Mouse (Mus musculus) gastrocnemius, adult 8-10 months (tissue): ENCODE measurements at regions not wholly inside any gene's neighbourhood (a gene's known extent, or its start where the extent isn't known, plus 50 kb on each side); places are given as distances from the start of the nearest gene placed in this dataset.

Experiments used
- DNase-seq, 2 experiments: peaks; one replicate each; pipeline ENCODE4 v3.0.0; 2022; ENCODE audit warnings: low spot score in 2 of 2

DNA sequence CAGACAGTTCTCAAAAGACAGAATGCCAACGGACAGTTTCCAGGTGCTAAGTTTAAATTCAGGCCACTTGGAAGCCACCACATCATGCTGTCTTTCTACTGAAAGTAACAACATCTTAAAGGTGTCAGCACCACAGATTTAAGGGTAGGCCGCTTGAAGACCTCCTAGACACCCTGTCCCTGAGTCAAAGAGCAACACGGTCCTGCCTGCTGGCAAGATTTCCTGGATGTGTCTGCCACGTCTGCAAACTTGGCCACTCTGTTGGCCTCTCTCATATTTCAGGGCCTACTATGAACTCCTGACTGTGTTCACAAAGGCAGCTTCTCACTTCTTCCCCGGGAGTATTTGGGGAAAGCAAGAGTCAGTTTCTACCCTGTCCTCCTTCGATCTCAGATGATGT lies 194.7 kb upstream of the Esrrg start:
- peak in 1 of 2 experiments; percentile 7 for DNase-seq

DNA sequence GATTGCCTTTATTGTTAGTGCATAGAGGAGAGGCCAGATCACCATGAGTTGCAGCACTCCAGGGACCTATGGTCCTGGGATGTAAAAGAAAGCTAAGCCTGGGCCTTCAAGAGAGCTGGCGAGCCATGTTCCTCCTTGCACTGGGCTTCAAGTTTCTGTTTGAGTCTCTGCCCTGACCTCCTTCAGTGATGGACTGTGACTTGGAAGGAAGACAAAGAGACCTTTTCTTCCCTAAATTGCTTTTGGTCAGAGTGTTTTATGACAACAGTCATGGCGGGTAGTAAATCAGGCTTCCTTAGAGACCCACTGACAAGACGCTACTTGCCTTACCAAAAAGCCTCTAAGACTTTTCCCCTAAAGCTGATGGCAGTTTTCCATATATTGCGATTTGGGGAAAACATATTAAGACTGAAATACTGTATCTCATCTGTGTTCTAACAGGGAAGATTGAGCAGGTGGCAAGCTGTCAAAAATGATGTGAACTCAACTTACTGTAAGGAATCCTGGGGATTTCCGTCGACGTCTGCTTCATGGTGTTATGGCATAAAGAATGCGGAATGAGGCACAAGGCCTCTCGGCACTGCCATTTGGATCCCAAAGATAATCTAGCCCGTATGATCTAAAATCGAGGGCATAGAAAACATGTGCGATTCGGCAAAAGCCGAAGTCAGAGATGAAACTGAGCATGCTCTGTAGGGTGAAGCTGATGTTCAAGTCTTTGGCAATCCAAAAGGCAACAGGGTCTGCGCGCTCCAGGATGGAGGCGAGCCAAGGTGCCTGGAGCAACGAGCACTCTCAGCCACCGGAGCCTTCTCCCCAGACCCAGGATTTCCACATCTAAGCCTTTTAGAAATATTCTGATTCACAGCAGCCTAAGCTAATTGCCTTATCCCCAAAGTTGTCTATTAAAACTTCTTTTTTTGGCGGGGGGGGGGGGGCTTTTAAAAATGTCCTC lies 190.1 kb upstream of the Esrrg start:
- no peak for DNase-seq

DNA sequence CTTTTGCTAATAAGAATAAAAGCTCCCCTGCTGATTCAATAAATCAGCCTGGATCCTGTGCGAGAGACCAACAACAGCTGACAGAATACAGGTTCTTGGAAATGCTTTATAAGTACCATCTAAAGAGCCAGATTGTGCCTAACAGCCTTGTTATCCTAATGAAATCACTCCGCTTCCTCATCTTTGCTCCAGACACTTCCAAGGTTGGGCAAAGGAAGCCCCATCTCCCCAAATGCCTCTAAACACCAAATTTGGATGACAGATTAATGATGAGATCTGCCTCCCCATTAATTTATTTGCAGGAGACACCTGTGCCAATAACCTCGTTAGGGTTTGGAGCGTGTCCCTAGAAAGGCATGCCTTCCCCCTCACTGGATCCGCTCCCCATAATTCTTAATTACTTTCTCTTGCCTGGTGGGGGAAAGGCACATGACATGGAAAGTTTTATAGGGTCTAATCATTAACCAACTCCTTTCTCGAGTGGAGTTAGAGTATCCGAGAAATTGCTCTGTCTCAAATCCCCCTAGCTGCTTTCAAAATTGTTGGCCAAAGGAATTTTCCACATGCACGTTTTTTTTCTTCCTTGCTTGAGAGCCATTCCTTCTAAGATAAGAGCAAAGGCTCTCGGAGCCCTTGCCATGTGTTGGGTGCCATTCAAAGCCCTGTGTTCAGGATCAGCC lies 179.9 kb upstream of the Esrrg start:
- DNase-seq = no peak

DNA sequence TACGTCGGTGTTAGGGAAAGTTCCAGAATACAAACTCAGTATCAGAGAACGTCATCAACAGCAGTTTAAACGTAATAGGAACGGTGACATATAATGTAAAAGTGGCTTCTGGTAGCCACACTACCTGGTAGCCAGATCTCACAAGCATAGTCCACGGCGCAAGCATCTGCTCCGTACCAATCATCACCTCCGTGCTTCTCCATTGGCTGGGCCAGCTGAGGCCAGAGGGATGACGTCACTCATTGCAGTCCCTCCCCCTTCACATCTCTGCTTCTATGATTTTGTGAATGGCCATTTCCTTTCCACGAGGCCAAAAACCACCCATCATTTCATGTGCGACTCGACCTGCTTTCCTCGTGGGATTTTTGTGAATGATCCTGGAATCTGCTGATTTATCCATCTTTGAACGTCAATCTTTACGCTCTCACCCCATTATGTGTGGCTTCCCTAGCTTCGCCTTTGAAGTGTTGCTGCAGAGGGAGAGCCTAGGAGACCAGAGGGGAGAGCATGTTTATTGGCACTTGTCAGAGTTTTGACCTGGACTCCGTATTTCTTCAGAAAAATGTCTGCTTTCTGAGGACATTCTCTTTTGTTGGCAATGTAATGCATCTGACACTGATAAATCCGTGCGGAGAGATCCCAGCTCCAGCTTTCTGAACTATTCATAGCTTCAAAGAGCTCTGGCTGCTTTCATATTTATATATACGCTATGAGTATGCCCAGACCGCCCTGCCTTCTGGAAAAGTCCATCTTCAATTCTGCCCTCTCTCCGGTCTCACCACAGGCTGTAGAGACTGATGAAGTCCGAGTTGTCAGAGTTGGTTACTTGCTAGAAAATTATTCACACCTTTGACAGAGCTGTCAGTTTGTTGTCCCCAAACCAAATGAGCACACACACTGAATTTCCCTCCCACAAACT lies 174.6 kb upstream of the Esrrg start:
- DNase-seq = no peak

DNA sequence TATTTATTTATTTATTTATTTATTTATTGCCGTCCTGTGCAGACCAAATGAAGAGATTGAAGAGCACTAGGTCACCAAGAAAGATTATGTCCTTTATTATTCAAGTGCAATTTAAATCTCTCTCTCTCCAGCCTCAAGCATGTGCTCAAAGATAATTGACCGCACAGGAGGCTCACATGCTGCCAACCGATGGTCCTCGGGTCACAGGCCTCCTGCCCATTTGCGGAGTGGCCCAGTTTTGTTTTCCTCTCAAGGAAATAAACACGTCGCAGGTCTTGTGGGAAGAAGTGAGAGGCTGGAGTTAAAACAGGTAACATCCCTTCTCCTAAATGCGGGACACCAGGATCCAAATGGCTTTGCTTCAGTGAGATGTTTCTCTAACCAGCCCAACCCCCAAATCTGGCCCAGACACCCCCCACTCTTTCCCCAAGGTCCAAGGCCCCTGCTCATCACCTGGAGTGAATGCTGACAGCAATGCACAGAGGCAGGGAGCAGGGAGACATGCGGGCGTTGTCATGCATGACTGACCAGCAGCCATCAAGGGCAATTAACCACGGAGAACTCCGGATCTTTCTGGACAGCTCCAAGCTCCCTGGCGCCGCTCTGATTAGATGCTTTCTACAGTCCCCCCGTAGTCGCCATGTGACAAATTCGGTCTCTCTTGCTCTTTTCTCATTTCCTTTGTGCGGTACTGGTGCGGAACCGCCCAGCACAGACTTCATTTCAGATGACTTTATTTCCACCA lies 169.2 kb upstream of the Esrrg start:
- no peak for DNase-seq

DNA sequence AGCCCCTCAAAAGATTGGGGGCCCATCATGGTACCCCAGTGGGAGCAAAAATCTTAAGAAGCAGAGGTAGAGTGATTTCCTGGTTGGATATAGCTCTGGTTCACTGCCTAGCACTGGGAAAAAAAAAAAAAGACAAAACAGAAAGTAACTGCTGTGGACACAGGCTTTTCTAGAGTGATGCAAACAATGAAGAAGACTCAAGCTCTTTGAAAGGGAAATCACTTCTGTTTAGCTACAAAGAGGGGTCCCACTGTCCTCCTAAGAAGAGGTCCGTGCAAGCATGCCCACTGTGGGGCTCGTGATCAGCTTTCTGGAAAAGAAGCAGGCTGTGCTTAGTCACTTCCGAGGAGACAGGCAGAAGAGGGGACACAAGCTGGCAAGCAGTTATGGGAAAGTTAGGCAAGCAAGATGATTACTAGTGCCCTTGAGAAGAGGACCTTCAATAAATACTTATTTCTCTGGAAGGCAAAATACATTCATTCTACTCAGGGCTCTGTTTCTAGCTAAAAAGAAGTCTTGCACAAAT lies 166.9 kb upstream of the Esrrg start:
- DNase-seq = no peak

DNA sequence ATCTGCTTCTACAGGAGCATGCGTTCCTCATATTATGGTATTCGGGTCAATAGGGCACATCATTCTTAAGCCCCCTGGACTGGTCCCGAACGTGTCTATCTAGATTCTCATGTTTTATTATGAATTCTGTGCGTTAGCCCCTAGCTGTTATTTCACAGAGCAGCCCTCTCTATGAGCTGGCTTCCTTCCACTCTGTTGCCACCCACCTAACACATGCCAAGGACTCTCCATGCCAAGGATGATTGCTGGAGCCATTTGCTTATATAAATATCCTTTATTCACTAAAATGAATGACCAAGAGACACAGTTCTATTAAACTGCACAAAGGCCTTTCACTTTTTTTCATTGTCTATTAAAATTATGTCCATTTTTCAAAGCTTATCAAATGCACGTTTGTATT lies 162.1 kb upstream of the Esrrg start:
- DNase-seq = no peak

DNA sequence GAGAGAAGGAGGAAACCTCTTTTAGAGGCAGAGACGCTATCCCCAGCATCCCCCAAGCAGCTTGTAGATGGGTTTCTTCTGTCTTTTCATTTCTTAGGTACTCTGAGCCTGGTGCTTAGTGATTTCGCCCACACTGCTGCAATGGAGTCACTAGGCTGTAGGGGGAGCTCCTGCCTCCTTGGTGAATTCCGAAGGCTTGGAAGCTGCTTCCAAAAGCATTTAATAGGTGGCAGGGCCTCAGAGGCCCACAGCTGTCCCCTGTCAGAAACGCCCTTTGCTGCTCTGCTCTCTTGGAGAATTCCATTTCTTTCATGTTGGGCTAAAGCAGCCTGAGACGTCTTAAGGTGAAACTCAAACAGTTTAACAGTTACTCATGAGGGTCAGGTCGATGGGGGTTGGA lies 160.4 kb upstream of the Esrrg start:
- peak; percentile 5 to 9 for DNase-seq

DNA sequence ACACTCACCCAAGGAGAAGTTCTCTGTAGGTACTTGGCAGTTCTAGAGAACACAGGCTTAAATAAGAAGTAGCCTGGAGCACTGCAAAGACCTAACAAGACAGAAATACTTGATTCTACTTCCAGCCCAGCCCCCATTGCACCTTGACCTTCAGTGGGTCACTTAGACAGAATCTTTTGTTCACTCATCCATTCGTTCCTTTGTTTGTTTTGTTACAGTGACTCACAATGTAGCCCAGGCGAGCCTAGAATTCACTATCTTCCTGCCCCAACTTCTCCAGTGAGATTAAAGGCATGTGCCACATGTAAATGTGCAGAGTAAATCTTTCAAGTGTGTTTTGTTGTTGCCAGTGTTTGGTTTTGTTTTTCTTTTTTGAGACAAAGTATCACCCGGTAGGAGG lies 158.5 kb upstream of the Esrrg start:
- DNase-seq = no peak

DNA sequence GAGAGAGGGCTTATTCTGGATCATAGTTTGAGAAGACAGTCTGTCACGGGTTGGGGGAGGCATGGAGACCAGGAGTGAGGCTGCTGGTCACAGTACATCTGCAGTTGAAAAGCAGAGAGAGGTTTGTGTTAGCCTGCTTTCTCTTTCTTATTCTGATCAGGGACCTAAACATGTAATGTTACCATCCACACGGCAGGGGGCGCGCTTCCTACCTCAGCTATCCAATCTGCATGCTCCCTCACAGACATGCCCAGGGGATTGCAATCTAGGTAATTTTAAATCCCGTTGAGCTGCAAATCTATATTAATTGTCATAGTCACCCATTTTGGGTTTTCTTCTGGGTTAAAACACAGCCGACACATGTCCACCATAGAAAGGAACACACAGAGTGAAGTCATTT lies 156.4 kb upstream of the Esrrg start:
- no peak for DNase-seq

DNA sequence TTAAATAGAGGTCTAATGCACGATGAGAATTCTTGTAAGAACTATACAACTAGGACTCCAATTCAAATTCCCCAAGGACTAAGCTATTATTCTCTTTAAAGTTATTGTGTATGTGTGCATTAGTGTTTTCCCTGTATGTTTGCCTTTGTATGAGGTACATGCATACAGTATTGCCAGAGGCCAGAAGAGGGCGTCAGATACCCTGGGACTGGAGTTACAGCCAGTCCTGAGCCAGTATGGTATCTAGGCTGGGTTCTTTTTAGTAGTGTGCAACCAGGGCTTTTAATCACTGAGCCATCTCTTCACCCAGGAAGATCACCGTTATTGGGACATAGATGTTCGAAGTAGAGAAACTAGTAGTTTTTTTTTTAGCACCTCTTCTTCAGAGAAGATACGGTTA lies 154.2 kb upstream of the Esrrg start:
- no peak for DNase-seq

DNA sequence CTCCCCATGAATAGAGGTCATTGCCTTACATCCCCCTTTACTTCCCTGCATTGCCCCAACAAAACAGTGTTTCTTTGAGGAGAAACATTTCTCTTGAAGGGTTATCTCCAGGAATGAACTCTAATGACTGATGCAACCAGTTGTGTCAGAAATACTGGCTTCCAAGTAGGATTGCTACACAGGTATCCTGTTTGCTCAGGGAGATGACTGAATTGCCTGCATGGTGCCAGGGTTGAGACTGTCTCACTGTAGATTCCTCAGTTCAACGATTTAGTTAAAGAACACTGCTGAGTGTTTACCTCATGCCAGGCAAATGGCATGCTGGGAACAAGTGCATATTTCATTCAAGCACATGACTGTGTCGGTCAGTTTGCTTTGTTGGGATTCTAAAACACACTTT lies 123.8 kb upstream of the Esrrg start:
- no peak for DNase-seq

DNA sequence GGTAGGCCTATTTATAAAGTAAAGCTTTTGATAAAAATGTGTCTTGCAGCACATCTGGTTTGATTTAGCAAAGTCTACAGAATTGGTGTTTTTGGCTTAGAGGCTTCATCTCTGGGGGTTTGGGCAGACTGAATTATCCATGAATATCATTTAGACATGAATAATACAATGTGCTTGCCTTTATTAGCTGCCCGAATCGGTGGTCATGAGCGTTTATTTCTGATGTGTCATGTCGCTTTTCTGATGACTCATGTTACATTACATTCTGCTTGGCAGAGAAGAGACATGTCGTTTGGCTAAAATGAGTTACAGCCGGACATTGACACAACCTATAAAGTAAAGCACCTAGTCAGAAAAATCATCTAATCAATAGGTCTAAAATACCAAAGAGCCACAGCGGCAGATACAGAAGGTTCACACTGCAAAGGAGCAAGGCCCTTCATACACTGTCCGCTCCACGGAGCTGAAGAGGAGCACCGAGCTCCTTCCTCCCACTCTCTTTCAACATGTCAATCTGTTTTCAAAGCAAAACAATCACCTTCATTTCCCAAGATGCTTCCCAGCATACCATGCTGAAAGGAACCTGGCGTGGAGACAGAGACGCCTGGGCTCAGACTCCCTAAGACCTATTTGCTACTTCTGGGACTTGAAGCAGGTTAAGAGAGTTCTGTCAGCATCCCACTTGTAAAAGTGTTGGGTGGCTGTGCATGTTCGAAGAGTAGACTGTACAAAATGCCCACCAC lies 120.5 kb upstream of the Esrrg start:
- no peak for DNase-seq

DNA sequence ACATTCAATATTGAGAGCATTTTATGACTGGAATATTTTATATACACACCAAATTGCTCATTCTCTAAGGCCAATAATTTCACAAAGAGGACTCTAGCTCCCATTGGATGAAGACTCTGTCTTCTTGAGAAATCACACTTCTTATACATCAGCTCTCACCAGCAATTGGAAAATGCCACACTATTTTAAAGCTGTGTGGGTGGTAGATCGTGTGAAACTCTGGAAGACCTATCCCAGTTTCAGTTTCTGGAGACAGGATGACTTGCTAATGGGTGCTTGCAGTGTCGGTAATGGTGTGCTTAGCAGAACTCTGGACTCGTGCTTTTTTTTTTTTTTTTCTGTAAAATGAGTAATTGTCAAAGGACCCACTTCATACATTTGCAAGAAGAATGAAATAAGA lies 119.1 kb upstream of the Esrrg start:
- DNase-seq = no peak

DNA sequence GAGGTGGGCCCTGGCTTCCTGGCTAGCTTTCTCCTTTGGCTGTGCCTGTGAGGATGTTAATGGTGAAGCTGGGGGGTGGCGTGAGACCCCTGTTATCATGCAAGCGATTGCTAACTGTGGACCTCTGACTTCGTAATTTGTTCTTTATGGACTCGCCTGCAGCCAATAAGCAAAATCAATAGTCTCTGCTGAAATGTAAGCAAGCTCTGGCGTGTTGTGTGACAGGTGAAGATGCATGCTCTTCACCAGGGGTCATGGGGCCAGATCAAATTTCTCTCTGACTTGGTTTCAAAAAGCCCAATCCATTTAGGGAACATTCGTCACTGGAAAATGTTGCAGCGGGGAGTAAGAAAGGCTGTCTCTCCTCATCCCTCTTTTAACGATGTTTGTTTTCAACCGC lies 103.2 kb upstream of the Esrrg start:
- DNase-seq = no peak

DNA sequence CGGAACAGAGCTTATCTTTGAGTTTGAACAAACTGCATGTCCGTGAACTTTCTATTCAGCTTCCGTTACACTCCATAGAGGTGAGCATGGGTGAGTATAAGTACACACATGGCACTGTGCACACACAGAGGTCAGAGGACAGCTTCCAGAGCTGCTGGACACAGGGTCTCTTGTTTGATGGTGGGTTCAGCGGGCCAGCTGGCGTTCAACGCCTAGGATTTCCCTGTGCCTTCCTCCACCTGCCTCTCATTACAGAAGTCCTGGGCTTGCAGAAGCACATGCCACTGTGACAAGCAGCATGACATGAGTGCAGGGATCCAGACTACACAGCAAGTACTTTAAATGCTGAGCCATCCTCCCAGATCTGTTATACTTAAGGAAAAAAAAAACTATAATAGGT lies 101.4 kb upstream of the Esrrg start:
- DNase-seq = no peak

DNA sequence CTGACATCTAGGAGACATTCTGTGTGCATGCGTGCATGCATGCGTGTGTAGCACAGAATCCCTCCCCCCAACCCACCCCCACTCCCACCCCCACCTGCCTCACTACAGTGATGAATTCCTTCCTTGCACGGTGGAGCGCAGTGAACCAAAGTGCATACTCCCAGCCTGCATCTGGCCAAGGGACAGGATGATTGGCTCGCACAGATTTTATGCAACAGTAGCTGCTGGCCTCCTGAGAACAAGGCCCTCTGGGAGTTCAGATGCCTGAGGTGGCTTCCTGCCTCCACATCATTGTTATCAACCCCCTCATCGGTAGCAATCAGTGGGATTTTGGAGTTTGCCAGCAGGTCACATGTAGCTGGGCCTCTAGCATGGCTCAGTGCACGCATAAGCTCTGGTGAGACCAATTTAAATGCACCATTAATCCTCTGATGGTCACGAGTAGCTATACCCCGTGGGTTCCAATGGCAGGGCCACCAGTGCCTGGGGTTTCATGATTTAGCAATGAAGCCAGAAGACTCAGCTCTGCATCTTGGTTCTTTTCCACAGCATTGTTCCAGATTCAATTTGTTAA lies 77.2 kb upstream of the Esrrg start:
- no peak for DNase-seq

DNA sequence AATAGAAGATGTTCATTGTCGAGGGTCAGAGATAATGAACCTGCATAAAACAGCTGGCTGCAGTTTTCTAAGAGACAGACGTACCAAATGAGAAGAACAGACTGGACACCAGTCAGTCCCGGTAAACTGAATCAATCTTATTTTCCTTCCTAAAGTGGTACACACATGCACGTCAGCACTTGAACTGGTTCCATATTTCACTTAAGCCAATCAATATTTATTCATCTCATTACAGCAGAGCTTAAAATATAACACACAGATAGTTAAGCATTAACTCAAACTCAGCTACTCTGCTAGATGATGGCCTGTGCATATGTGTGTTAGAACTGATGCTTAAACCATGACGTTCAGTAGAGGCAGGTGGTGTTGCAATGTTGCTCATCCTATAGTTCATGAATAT lies 72.3 kb upstream of the Esrrg start:
- no peak for DNase-seq

DNA sequence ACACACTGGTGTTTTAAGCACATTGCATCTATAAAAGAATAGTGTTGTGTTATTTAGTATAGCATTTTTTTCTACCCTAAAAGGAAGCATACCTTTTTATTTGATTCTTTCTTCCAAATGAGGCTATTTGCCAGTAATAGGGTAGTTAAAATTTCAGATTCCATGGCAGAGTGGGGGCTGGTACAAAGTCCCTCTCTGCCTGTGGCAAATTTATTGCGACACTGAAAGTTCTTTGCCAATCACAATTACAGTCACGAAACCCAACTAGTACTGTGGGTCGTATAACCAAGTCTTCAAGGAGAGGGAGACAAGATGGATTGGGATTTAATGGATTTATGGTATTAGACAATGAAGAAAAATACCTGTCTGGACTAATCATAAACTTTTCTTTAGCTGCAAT lies 51.9 kb upstream of the Esrrg start:
- no peak for DNase-seq
